Mouse (Mus musculus) left cerebral cortex, postnatal 10 days (tissue): ENCODE measurements around the gene Vmn1r223. TPM values are rescaled to one million over a fixed set of nuclear protein-coding genes. Genes with fewer than 3 reads are reported as not detected.

ENCODE experiments used
- DNase-seq, 2 experiments: peaks; one replicate each; pipeline ENCODE4 v3.0.0; 2021 to 2022; ENCODE audit warnings: low spot score in 2 of 2, mixed read lengths in 1 of 2; ENCODE audit errors: extremely low spot score in 1 of 2
- intact Hi-C: fragments of 180-260 bp; cut with DNase I; formaldehyde crosslinking; loops from one replicate; pipeline ENCODE4 v1.15.1; 2025
- total RNA-seq, 2 experiments: library from RNA; stranded (reverse); gene quantifications; 2 replicates each; pipeline ENCODE4 v1.2.3; 2021

The Vmn1r223 gene
- total RNA-seq, 2 experiments from 2014 or later: not detected

DNA sequence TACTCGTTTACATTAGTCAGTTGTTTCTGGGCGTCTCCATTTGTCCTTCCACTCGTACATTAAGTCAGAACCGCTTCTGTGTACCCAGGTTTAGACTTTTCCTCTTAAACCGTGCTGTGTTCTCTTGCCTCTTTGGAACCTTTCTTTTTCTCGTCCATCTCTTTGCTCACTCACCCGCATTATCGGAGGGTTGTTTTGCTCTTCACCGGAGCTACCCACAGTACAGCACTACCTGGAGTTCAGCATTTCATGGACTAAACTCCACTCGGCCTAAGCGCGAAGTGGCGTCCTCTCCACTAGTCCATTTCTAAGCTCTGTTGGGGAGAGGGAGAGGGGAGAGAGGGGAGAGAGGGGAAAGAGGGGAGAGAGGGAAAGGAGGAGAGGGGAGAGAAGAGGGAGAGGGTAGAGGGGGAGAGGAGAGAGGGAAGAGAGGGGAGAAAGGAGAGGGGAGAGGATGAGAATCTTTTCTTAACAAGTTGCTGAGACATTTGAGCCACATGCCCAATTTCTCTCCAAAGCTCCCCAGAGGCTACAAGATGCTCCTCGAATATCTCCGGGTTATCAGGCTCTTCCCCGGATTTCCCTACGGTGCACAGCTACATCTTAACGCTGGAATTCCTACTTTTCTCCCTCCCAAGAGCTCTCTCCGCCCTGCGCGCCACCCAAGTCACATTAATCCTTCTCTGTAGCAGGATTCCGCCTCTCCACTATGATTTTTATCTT is 52.5 kb downstream of the Vmn1r223 start:
- intact Hi-C loops: loop anchor here (5.0 kb wide), 1 partner anchor 103 kb away; no protein-coding TSS in a partner anchor
- no peak for DNase-seq

DNA sequence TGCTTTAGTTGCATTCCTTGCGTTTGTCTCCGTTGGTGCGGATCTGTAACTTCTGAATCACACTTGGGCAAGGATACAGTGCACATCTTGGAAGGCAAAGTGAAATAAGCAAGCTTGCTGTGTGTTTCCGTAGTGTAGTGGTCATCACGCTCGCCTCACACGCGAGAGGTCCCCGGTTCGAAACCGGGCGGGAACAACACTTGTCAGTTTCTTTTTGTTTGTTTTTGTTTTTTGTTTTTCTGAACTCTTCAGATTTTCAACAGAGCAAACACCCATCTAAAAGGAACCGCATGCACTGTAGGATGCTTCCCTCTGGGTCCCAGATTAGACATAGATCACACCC is 53.0 kb downstream of the Vmn1r223 start:
- intact Hi-C loops: loop anchor here (5.0 kb wide), 2 partner anchors 102 to 217 kb away; no protein-coding TSS in a partner anchor
- DNase-seq: peak; percentile 43 to 81

Other genes starting within 250 kb of the Vmn1r223 start
- gene Vmn1r213, start 239.5 kb upstream of the Vmn1r223 start, total RNA-seq: not detected
- not detected for gene Vmn1r214, start 216.7 kb upstream of the Vmn1r223 start, total RNA-seq
- gene Vmn1r215, start 179.1 kb upstream of the Vmn1r223 start, total RNA-seq: not detected
- gene Vmn1r217, start 128.9 kb upstream of the Vmn1r223 start, total RNA-seq: not detected
- gene Vmn1r218, start 114.0 kb upstream of the Vmn1r223 start, total RNA-seq: not detected
- not detected for gene Vmn1r219, start 87.8 kb upstream of the Vmn1r223 start, total RNA-seq
- gene Vmn1r220, start 59.2 kb upstream of the Vmn1r223 start, total RNA-seq: not detected
- not detected for gene Vmn1r221, start 33.0 kb upstream of the Vmn1r223 start, total RNA-seq
- not detected for gene Vmn1r222, start 11.2 kb upstream of the Vmn1r223 start, total RNA-seq
- 10 to 100 TPM; 38.1 to 40.8 TPM for gene Zfp322a, start 122.1 kb downstream of the Vmn1r223 start, total RNA-seq
- gene Abt1, start 176.7 kb downstream of the Vmn1r223 start, total RNA-seq: 1 to 10 TPM; 6.3 to 6.5 TPM
- not detected for gene Btn1a1, start 218.8 kb downstream of the Vmn1r223 start, total RNA-seq
- under 1 TPM; 0.75 to 0.88 TPM for gene Btn2a2, start 241.7 kb downstream of the Vmn1r223 start, total RNA-seq